Mouse (Mus musculus) cerebellum, adult (tissue): ENCODE measurements around the gene Nat9.

ENCODE experiments used
- ATAC-seq: cut with Nextera tagmentation; 2 replicates; pipeline ENCODE4 v1.9.2; 2017; ENCODE audit warnings: mild to moderate bottlenecking, moderate library complexity, mixed read lengths; ENCODE audit not compliant: insufficient number of reproducible peaks, low FRiP score, low TSS enrichment

Nat9 gene

DNA sequence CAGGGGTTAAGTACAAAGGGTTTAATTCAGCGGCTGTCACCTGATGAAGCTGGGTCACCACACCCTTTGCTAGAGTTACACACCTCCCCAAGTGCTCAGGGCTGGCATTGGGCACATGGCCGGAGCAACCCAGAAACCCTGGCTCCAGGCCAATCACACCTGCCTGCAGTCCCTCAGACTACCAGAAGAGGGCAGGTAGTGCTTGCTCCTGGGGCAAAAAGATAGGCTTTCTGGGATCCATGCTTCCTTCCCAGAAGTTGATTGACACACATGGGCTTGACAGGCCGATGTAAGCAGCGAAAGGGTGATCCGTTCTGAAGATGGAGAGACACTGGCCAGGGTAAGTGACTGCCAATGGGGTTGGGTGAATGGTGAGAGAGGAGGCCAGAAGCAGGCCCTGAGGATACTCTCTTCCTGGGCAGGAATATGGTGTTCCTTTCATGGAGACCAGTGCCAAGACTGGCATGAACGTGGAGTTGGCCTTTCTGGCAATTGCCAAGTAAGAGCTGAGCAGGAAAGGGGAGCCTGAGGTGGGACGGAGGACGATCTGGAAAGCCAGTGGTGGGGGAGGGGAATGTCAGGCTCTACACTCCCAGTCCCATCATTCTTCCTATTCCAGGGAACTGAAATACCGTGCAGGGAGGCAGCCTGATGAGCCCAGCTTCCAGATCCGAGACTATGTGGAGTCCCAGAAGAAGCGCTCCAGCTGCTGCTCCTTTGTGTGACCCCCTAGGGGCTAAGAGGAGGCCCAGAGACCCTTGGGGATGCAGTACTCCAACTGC lies 27.5 kb downstream of the Nat9 start:
- no peak for ATAC-seq

DNA sequence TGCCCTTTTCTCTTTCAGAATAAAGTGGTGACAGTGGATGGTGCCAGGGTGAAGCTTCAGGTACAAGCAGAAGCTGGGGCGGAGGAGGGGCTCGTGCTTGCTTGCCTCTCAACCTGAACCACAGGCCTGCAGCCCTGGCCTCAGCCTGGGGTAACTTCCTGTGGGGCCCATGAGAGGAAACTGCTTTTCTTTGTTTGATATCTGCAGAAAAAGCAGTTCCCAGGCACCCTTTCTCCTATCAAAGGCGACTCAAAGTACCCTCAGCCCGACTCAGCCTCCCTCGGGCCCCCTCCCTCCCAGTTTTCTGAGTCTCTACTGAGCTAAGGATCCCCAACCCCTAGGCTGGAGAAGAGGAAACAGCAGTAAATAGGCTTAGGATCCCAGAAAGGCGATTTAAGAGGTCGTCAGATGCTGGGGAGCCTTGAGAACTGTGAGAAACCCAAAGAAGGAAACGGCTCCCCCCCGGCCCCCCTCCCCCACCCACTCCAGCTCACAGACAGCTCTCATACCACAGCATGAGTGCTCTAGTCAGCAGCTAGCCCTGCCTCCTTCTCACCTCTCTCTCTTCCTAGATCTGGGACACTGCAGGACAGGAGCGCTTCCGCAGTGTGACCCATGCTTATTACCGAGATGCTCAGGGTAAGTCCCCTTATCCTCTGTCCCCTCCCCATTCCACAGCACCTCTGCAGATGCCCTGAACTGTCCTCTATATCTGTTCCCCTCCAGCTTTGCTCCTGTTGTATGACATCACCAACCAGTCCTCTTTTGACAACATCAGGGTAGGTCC lies 29.5 kb downstream of the Nat9 start:
- no peak for ATAC-seq

DNA sequence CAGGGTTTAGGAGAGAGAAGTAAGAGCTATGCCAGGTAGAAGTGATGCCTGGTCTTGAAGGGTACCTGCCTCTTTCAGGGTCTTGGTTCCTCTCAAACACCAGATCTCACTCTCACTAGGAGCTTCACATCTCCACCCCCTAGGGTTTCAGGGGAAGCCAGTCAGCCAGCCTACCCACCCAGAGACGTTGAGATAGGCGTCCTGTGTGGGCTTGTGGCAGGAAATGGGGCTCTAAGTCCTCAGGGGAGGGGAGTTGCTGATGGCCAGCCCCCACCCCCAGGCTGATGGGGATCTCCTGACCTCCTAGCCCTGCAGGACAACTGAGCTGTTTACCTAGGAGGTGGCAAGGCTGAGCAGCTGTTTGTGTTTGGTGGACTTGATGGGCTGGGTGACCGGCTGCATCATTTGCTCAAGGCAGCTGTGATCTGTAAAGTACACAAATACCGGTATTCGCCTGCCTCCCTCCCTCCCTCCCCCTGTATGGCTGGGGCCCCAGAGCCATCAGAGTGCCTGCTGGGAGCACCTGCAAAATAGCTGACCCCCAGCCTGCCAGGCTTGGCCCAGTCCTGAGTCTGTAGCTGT lies 32.5 kb downstream of the Nat9 start:
- ATAC-seq, result no peak

DNA sequence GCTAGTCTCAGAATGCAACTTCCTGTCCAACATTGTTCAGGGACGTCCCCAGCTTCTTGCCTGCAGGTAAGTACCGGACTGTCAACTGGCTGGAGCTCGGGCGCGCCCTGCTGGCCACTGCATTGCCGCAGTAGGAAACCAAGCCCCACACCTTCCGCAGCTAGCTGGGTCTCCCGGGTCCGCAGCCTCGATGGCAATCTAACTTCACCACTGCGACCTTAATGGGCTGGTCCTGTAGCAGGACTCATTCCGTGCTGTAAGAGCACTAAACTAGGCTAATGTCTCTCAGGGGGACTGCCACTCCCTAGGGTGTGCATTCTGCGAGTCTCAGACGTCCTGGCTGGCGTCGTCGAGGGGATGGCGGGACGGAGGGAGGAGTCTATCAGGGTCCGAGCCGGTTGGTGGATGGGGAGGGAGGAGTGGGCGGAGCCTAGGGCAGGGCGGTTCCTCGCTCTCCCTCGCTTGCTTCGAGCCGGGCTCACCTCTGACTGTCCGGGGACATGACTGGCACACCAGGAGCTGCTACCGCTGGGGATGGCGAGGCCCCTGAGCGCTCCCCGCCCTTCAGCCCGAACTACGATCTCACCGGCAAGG lies 33.9 kb downstream of the Nat9 start:
- 0 out of 2 replicates have a peak, but pooled peaks have one; percentile 20 for ATAC-seq

DNA sequence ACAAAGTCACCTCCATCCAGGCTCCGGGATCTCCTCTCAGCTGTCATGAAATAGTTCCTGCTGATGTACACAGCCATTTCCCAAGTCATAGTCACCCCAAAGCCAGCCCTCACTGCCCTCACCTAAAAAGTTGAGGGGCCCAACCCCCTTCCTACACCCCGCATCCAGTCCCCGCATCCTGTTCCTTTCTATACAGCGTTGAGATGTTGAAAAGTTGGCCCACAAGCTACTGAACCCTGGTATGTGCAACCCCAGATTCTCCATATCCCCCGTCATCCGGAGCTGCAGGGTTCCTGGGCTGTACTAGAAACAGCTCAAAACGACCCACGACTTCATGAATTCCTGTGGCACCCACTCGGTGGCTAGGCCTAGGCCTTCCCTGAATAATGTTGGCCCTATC lies 34.6 kb downstream of the Nat9 start:
- ATAC-seq, result no peak

DNA sequence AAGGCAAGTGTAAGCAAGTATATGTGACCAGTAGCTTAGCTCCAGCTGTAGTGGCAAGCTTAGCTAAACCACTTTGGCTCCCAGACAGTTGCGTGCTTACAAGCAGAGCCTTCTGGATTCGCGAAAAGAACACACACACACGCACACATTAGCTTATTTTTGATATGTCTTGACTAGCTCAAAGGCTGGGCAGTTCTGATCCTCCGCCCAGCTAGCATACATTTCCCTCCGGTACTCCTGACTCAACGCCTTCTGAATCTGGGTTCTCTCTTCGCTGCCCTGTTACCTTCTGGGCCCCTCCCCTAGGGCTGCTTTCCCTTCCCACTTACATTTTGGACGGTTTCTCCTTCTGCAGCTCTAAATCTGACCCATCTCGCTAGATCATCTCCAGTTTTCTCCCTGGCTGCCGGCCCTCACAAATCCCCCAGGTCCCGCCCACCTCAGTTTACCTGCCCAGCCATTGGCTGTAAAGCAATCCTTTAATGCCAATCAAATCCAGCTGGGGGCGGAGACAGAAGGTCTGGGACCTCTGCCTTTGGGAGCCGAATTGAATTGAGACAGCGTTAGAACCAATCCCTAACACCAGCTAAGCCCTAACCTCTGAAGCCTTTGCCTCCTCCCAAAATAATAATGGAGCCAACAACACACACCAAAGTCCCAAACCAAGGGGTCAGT lies 35.8 kb downstream of the Nat9 start:
- peak; percentile 61; the same call in 1 of the 2 replicates for ATAC-seq

DNA sequence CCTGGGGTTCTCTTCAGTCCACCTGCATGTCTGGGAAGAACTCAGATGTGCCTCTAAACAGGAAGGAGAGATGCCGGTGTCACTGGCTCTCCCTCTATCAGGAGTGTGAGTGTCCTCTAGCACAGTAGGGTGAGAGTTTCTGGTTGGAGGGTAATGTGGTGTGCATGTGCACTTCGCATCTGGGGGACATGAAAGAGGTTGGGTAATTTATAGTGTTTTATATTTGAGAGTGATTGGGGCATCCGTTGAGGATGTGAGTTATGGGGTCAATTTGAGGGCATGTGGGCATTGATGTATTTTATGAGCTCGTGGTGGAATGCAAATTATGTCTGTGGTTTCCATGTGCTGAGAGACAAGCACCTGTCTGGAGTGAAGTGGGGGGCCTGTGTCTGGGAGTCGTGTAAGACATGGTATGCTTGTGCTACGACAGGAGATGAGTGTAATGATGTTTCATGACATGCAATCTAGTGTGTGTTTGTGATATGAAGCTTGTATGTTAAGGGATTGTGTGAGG lies 36.9 kb downstream of the Nat9 start:
- ATAC-seq, result no peak

DNA sequence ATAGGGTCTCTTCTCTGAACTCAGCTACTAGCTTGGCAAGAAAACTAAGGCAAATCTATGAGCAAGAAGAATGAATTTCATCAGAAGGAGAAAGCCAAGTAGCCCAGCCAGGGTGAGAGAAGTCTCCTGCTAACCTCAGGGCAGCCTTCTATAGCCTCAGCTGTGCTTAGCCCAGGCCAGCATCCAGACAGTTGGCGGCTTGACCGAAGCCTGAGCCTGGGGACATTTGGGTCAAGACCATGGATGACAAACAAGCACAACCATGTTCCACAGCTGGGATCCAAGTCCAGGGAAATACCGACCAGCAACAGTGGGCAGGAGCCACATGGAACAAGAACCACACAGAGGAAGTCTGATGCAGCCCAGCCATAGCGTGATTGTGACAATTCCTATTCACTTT lies 39.8 kb downstream of the Nat9 start:
- no peak for ATAC-seq

DNA sequence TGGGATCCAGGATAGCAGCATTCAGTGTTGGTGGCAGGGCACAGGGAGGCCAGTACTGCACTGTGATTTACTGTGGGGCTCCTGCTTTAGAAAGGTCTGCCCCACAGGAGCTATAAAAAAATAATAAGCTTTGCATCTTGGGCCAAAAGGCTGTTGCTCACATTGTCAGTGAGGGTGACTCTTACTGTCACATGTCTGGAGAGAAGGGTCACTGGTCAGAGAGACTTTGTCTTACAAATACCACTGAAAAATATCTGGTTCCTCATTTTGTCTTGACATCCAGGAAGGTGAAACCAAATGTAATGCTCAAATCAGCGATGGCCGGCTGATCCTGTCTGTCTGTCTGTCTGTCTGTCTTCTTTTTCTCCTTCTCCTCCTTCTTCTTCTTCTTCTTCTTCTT lies 45.7 kb downstream of the Nat9 start:
- ATAC-seq, result no peak

DNA sequence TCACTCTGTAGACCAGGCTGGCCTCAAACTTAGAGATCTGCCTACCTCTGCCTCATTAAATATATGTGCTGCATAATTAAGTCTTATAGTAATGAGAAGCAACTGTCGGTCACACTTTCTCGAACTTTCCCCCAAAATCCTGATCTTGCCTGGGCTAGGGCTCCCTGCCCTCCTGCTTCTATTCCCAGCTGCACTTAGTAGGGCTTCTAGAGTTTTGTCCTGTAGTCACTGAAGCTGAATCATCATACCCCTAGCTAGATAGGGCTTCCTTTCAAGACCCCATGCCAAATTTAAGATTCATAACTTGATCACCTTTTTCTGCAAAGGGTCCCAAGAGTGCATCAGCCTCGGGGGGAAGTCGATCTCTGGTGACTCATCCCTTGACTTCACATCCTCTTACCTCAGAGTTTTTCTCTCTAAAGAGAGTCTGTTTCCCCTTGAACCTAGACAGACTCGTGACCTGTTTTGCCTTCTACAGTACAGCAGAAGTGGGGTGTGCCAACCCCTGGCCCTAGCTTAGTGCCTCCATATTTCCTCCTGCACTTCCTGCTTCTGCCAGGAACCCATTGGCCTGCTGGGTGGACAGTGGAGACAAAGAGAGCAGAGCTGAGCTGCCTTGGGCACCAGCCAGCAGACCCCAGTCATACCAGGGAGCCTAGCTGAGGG lies 48.9 kb downstream of the Nat9 start:
- ATAC-seq, result no peak

DNA sequence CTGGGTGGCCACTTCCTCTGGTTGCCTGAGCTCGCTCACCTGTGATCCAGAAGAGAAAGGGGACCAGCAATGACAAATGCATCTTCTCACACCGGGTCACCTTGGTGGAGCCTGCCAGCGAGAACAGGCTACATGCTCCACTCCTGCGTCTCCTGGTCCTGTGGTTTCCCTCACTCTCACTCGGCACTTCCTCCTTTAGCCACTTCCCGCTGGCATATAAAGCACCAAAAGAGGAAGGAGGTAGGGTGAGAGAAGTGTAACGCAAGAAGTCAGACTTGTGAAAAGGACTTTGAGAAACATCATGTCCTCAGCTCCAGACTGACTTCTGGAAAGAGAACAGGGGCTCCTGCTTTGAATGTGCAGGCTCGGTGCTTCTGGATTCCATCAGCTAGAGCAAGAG lies 53.9 kb downstream of the Nat9 start, which contains the start of gene Cd300lf:
Cd300lf (minus strand) TSS at position 193 of the 400 bp plus-strand sequence.
- ATAC-seq, result no peak
